Mouse (Mus musculus) CH12.LX (cell line): ENCODE results near the gene Asb15. TPM values are rescaled to one million over a fixed set of nuclear protein-coding genes. Genes with fewer than 3 reads are reported as not detected.

Source experiments
- DNase-seq: peaks from one replicate; pipeline ENCODE4 v3.0.0-alpha.2; 2013; ENCODE audit errors: extremely low read depth
- H3K27ac ChIP-seq: 2 replicates; pipeline ENCODE4 v1.5.1; 2012; ENCODE audit warnings: low read depth, mild to moderate bottlenecking, control low read depth, moderate library complexity; ENCODE audit not compliant: insufficient read depth
- H3K27me3 ChIP-seq: replicated peaks from 2 replicates; pipeline ENCODE3; 2012; ENCODE audit warnings: inconsistent platforms
- H3K36me3 ChIP-seq, 2 experiments: replicated peaks in 1 of 2; 2 replicates each; pipeline versions ENCODE3 to v1.6.1; 2012; ENCODE audit warnings: inconsistent platforms in 1 of 2, low read length in 1 of 2, mild to moderate bottlenecking in 1 of 2, mixed read lengths in 1 of 2, moderate library complexity in 1 of 2; ENCODE audit not compliant: control insufficient read depth in 1 of 2, insufficient read depth in 1 of 2
- H3K4me1 ChIP-seq, 2 experiments: 2 replicates each; pipeline ENCODE4 v1.6.1; 2012; ENCODE audit warnings: inconsistent platforms in 1 of 2, moderate library complexity in 1 of 2; ENCODE audit not compliant: insufficient read depth in 2 of 2, control insufficient read depth in 1 of 2
- H3K4me2 ChIP-seq: 2 replicates; pipeline ENCODE4 v1.6.1; 2012; ENCODE audit warnings: low read depth, mild to moderate bottlenecking, control low read depth; ENCODE audit not compliant: poor library complexity, insufficient read depth, severe bottlenecking
- H3K4me3 ChIP-seq, 3 experiments: fragments of 150-350 bp in 1 of 3; sonication (generic) in 1 of 3; replicated peaks in 1 of 3; 2 replicates each; pipeline versions ENCODE3 to v1.5.1; 2011 to 2012; ENCODE audit warnings: low read depth in 2 of 3, low read length in 2 of 3, mild to moderate bottlenecking in 2 of 3, moderate library complexity in 2 of 3, control low read depth in 1 of 3, improper control_type of control experiment in 1 of 3, inconsistent platforms in 1 of 3, mixed read lengths in 1 of 3; ENCODE audit not compliant: poor library complexity in 1 of 3
- H3K79me2 ChIP-seq: replicated peaks from 2 replicates; pipeline ENCODE4 v1.6.1; 2012; ENCODE audit warnings: mild to moderate bottlenecking, moderate library complexity; ENCODE audit not compliant: control insufficient read depth, poor library complexity, insufficient read depth, severe bottlenecking; ENCODE audit errors: extremely low read depth
- H3K9ac ChIP-seq: 2 replicates; pipeline ENCODE4 v1.6.1; 2012; ENCODE audit warnings: low read depth, mild to moderate bottlenecking, control low read depth, moderate library complexity; ENCODE audit not compliant: insufficient read depth
- H3K9me3 ChIP-seq: replicated peaks from 2 replicates; pipeline ENCODE3; 2012; ENCODE audit warnings: low read length, inconsistent platforms, mixed read lengths
- CHD1 ChIP-seq: IDR thresholded peaks from 2 replicates; pipeline ENCODE4 v1.6.1; 2012; ENCODE audit warnings: low read depth, low read length, improper control_type of control experiment, inconsistent platforms
- CHD2 ChIP-seq: IDR thresholded peaks from 2 replicates; pipeline ENCODE4 v1.6.1; 2011; ENCODE audit warnings: low read length, improper control_type of control experiment
- E2F4 ChIP-seq: IDR thresholded peaks from 2 replicates; pipeline ENCODE4 v1.6.1; 2011; ENCODE audit warnings: low read depth, low read length, improper control_type of control experiment; ENCODE audit not compliant: insufficient replicate concordance
- IRF4 ChIP-seq: IDR thresholded peaks from 2 replicates; pipeline ENCODE4 v1.6.1; 2014; ENCODE audit warnings: low read depth, mild to moderate bottlenecking, inconsistent platforms, low read length, improper control_type of control experiment
- JUN ChIP-seq: IDR thresholded peaks from 2 replicates; pipeline ENCODE4 v1.6.1; 2011; ENCODE audit warnings: low read depth, mild to moderate bottlenecking, low read length, improper control_type of control experiment, moderate library complexity; ENCODE audit not compliant: insufficient read depth
- MEF2A ChIP-seq: IDR thresholded peaks from 2 replicates; pipeline ENCODE4 v1.6.1; 2014; ENCODE audit warnings: low read depth, mild to moderate bottlenecking, inconsistent platforms, low read length, improper control_type of control experiment, borderline replicate concordance
- MYC ChIP-seq: IDR thresholded peaks from 2 replicates; pipeline ENCODE4 v1.6.1; 2011; ENCODE audit warnings: low read depth, mild to moderate bottlenecking, improper control_type of control experiment, low read length
- POLR2A ChIP-seq: IDR thresholded peaks from 2 replicates; pipeline ENCODE4 v1.6.1; 2011; ENCODE audit warnings: low read depth, mild to moderate bottlenecking, improper control_type of control experiment, low read length
- RAD21 ChIP-seq: IDR thresholded peaks from 2 replicates; pipeline ENCODE4 v1.6.1; 2011; ENCODE audit warnings: low read depth, mild to moderate bottlenecking, low read length, improper control_type of control experiment, moderate library complexity
- TBP ChIP-seq: conservative IDR thresholded peaks from 2 replicates; pipeline ENCODE4 v1.6.1; 2011; ENCODE audit warnings: low read depth, low read length, improper control_type of control experiment
- UBTF ChIP-seq: IDR thresholded peaks from 2 replicates; pipeline ENCODE4 v1.6.1; 2012; ENCODE audit warnings: low read depth, mild to moderate bottlenecking, inconsistent platforms, low read length, improper control_type of control experiment, moderate library complexity
- USF1 ChIP-seq: IDR thresholded peaks from 2 replicates; pipeline ENCODE4 v1.6.1; 2014; ENCODE audit warnings: low read depth, mild to moderate bottlenecking, inconsistent platforms, low read length, improper control_type of control experiment
- ZC3H11A ChIP-seq: IDR thresholded peaks from 2 replicates; pipeline ENCODE4 v1.6.1; 2012; ENCODE audit warnings: low read depth, mild to moderate bottlenecking, inconsistent platforms, low read length, improper control_type of control experiment
- ZMIZ1 ChIP-seq: IDR thresholded peaks from 2 replicates; pipeline ENCODE4 v1.6.1; 2012; ENCODE audit warnings: low read depth, mild to moderate bottlenecking, inconsistent platforms, low read length, improper control_type of control experiment
- dilution Hi-C: fragments of 300-500 bp; cut with MboI; formaldehyde crosslinking; loops from 2 replicates; pipeline ENCODE4 v1.14.3; 2020; ENCODE audit warnings: low sequenced_read_pairs; ENCODE audit not compliant: extremely low pct_unique_long_range_greater_than_20kb, extremely low pct_ligation_motif_present
- in situ Hi-C: fragments of 300-500 bp; cut with MboI; formaldehyde crosslinking; loops from 3 replicates; pipeline ENCODE4 v1.14.3; 2019; ENCODE audit warnings: low sequenced_read_pairs, low pct_ligation_motif_present, low pct_unique_long_range_greater_than_20kb, mixed read lengths
- polyA plus RNA-seq: library from polyadenylated mRNA; unstranded; fragments of >175 nt; gene quantifications from 2 replicates; pipeline ENCODE4 v1.2.1, GENCODE M21; 2012; ENCODE audit warnings: low read depth; ENCODE audit not compliant: insufficient read length
- total RNA-seq, 2 experiments: library from RNA; depleted of rRNA; stranded (reverse); fragments of 300-350 nt in 1 of 2; fragments of >200 nt in 1 of 2; gene quantifications; 2 replicates each; pipeline ENCODE4 v1.2.3; 2012 to 2014

The Asb15 gene
- total and polyA plus RNA-seq, 3 experiments, result 0.10 TPM; not detected in 2

GRCm38 (mm10) chr6:24616746-24617145, 88.8 kb downstream of the Asb15 start:
- Histone ChIP-seq H3K27me3 (no peaks in the 10 kb centered on the region), H3K79me2 (no peaks in the 10 kb centered on the region), H3K4me2 (no peak overlapping the region), H3K4me3 (no peak overlapping the region), H3K27ac (no peak overlapping the region), H3K9me3 (no peaks in the 10 kb centered on the region), H3K9ac (no peak overlapping the region), H3K4me1 (no peaks in the 10 kb centered on the region), H3K36me3 (peaks cover 27 to 71% of the 10 kb centered on the region in 2 experiments)
- TF ChIP-seq MYC, result no peak
- no peak for TF ChIP-seq CHD2
- no peak for TF ChIP-seq MEF2A
- no peak for TF ChIP-seq USF1
- no peak for TF ChIP-seq POLR2A
- TF ChIP-seq CHD1, result no peak
- TF ChIP-seq IRF4, result no peak
- TF ChIP-seq E2F4, result no peak
- no peak for TF ChIP-seq JUN
- TF ChIP-seq RAD21, result no peak
- TF ChIP-seq ZC3H11A, result no peak
- in situ Hi-C loops (no loop called here), dilution Hi-C loops (no loop called here)
- DNase-seq, result no peak

- dilution Hi-C loops, result no loop called here
- no peak for DNase-seq
- no peak overlapping the region for H3K9ac ChIP-seq
- H3K27ac ChIP-seq, result no peak overlapping the region
- H3K9me3 ChIP-seq, result no peaks in the 10 kb centered on the region
- no peaks in the 10 kb centered on the region for H3K79me2 ChIP-seq
- H3K36me3 ChIP-seq, result peaks cover 29 to 68% of the 10 kb centered on the region in 2 experiments
- no peaks in the 10 kb centered on the region for H3K4me1 ChIP-seq
- TF ChIP-seq UBTF, result no peak
- no peak for TF ChIP-seq ZMIZ1
- TF ChIP-seq TBP, result no peak
- TF ChIP-seq, all 38 proteins: peak for 0
- in situ Hi-C loops, result loop anchor here (10.0 kb wide), 1 partner anchor 95 kb away; the partner anchor contains the start of genes Asb15 and Ndufa5
- Histone ChIP-seq H3K4me2 (no peak overlapping the region), H3K4me3 (no peak overlapping the region), H3K27me3 (no peaks in the 10 kb centered on the region)
Measured at GRCm38 (mm10) chr6:24619285-24620045, 91.5 kb downstream of the Asb15 start.
